Mouse (Mus musculus): ENCODE measurements around the gene Cd3e. TPM values are rescaled to one million over a fixed set of nuclear protein-coding genes. Genes with fewer than 3 reads are reported as not detected.
"Not testable (repeated sequence)": the region's sequence is repeated elsewhere in the genome, so short reads cannot be mapped to it uniquely, and the experiment has no call there.

Cd3e gene
- polyA plus RNA-seq, 1 experiment from 2014 or later: not detected

DNA sequence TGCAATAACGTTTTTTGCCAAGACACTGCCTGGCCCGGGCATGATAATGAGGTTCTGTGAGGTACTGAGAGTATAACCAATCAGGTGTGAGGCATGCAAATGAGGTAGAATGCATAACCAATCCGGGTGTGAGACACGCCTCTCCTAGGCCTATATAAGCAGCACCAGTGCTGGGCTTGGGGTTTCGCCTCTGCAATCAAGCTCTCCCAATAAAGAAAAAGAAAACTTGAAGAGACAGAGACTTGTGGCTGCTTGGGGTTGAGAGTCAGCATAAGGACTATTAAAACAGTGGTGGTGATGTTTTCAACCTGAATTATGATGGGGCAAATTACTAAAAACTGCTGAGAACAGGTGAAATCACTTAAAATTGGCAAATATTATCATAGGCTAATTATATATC, 41.7 kb downstream of the Cd3e start:
- H3K4me3 ChIP-seq (replicated peaks); H3K27me3 ChIP-seq; H3K9ac ChIP-seq (replicated peaks); H3K27ac ChIP-seq; H3K9me3 ChIP-seq; H3K4me2 ChIP-seq (replicated peaks); H3K36me3 ChIP-seq; ATAC-seq: not testable (repeated sequence)
- H3K4me1 ChIP-seq (replicated peaks): peaks cover 16% of the 10 kb centered on the region
- 91% methylated on average over 5 of the region's 5 CpGs for WGBS

DNA sequence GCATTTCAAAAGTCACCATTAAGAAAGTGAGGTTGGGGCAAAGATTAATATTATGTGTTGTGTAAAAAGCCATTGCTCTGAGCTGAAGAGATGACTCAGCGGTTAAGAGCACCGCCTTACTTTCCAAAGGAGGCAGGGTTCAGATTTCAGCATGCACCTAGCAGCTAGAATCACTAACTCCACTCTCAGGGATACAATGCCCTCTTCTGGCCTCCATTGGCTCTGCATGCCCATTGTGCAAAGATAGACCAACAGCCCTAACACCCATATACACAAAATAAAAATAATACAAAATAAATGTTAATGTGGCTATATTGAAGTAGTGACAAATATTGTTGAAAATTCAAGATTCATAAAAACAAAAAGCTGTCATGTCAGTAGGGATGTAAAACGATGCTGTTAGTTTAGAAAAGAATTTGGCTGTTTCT, 42.6 kb downstream of the Cd3e start:
- peaks cover 11% of the 10 kb centered on the region for H3K36me3 ChIP-seq
- ATAC-seq: no peak
- 23% methylated on average over 3 of the region's 3 CpGs for WGBS

DNA sequence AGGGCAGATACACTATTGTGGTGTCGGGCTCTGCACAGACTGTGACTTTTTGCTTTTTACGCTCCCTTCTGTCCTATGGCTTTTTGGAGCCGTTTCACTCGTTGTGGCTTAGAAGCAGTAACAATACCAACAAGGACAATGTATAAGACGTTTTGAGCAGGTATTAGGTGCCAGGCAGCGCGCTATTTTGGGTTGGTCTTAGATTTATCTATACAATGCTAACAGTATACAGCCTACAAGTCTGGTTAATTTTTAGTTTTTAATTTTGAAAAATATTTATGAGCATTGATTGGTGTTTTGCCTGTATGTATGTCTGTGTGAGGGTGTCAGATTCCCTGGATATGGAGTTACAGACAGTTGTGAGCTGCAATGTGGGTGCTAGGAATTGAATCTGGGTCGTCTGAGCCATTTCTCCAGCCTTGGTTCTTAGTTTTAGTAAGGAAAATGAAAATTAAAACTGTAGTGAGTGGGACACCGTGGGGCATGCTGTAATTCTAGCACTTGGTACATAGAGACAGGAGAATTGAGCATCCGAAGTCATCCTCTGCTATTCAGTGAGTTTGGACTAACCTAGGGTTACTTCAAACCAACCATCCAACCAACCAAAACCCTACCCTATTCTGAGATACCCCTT, 43.5 kb downstream of the Cd3e start:
- 12% methylated on average over 10 of the region's 10 CpGs for WGBS
- H3K4me3 ChIP-seq (replicated peaks): peak overlapping the region; percentile 69
- ATAC-seq: peak; percentile 13
- peak overlapping the region; percentile 61; the same call in 1 of the 2 replicates for H3K27ac ChIP-seq
- H3K9me3 ChIP-seq: no peaks in the 10 kb centered on the region
- H3K27me3 ChIP-seq: 0 out of 2 replicates have a peak, but pooled peaks cover 1% of the 10 kb centered on the region
- peak overlapping the region; percentile 94 for H3K4me2 ChIP-seq (replicated peaks)
- peaks cover 20% of the 10 kb centered on the region for H3K36me3 ChIP-seq
- peak overlapping the region; percentile 59 for H3K9ac ChIP-seq (replicated peaks)
- H3K4me1 ChIP-seq (replicated peaks): peaks cover 16% of the 10 kb centered on the region

More for the DNA sequence above, 42.6 kb downstream of the Cd3e start:
- Histone ChIP-seq H3K4me2 (replicated peaks) (no peak overlapping the region), H3K4me1 (replicated peaks) (peaks cover 16% of the 10 kb centered on the region), H3K4me3 (replicated peaks) (no peak overlapping the region), H3K9ac (replicated peaks) (no peak overlapping the region), H3K27me3 (0 out of 2 replicates have a peak, but pooled peaks cover 2% of the 10 kb centered on the region), H3K9me3 (no peaks in the 10 kb centered on the region), H3K27ac (no peak overlapping the region)

DNA sequence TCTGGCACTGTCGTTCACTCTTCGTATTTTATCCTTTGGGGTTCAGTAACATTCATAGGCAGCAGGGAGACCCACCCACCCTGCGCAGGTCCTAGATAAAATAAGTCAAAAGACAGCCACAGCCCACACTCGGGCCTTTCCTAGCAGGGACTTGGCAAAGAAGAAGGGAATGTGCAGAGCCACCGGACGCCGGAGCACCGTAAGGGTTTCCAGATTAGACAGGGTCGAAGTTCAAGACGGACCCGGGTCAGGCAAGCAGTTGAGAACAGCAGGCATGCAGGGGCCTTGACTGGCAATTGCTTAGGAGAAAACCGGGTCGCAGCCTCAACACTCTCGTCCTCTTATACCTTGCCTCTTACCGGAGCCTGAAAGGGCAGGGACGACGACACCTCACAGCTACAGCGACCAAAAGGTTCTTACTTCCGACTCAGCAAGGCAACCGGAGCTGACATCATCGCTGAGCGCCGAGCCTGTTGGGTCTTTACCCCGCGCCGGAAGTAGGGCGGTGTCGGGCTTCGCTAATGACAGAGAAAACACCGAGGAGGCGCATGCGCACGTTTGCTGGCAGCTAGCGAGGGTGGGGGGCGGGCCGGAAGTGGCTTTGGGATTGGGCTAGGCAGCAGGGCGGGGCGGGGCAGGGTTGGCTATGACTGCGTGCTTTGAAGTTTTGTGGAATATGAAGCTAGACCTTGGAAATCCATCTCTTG, 44.1 kb downstream of the Cd3e start, which contains the start of gene Ube4a:
TSS of gene Ube4a (minus strand) at position 475 of the 707 bp plus-strand sequence.
- peak within 1 kb of the TSS; percentile 61; the same call in 1 of the 2 replicates for H3K27ac ChIP-seq
- no peaks in the 10 kb centered on the region for H3K9me3 ChIP-seq
- ATAC-seq: peak; percentile 96
- peak within 1 kb of the TSS; percentile 69 for H3K4me3 ChIP-seq (replicated peaks)
- peak within 1 kb of the TSS; percentile 76 for H3K9ac ChIP-seq (replicated peaks)
- no peaks in the 10 kb centered on the region for H3K27me3 ChIP-seq
- peaks cover 24% of the 10 kb centered on the region for H3K36me3 ChIP-seq
- peaks cover 16% of the 10 kb centered on the region for H3K4me1 ChIP-seq (replicated peaks)
- WGBS: 1% methylated on average over 39 of the region's 39 CpGs
- peak within 1 kb of the TSS; percentile 94 for H3K4me2 ChIP-seq (replicated peaks)

DNA sequence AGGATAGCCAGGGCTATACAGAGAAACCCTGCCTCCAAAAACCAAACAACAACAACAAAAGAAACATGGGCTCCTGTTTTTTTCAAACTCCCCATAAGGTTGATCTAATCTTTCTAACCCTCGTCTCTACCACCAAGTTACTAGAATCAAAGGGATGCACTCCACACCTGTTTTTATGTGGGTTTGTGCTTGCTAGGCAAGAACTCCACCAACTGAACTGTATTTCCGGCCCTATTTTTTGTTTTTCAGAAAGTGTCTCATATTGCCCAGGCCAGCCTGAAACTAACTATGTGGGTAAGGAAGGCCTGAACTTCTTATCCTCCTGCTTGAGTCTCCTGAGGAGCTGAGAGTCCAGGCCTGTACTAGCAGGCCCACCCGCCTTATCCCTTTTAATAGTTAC, 55.0 kb downstream of the Cd3e start:
- Histone ChIP-seq H3K9ac (replicated peaks) (no peak overlapping the region), H3K27ac (no peak overlapping the region), H3K9me3 (no peaks in the 10 kb centered on the region), H3K27me3 (no peaks in the 10 kb centered on the region), H3K4me3 (replicated peaks) (no peak overlapping the region), H3K4me2 (replicated peaks) (no peak overlapping the region), H3K4me1 (replicated peaks) (no peaks in the 10 kb centered on the region), H3K36me3 (peaks cover 94% of the 10 kb centered on the region)
- ATAC-seq: no peak
- 95% methylated on average over 3 of the region's 3 CpGs for WGBS

Other genes starting within 250 kb of the Cd3e start
- gene Arcn1, start 241.8 kb downstream of the Cd3e start, polyA plus RNA-seq (2015; fragmentation: Nextera tagmentation; extraction: Ambion mirVana): 142 and 145 TPM in 2 replicates
- 171 and 183 TPM in 2 replicates for gene Ift46, start 241.7 kb downstream of the Cd3e start, polyA plus RNA-seq (2015; fragmentation: Nextera tagmentation; extraction: Ambion mirVana)
- 8.7 and 9.2 TPM in 2 replicates for gene Tmem25, start 210.3 kb downstream of the Cd3e start, polyA plus RNA-seq (2015; fragmentation: Nextera tagmentation; extraction: Ambion mirVana)
- not detected in 2 replicates for gene Ttc36, start 206.6 kb downstream of the Cd3e start, polyA plus RNA-seq (2015; fragmentation: Nextera tagmentation; extraction: Ambion mirVana)
- gene Kmt2a, start 128.3 kb downstream of the Cd3e start, polyA plus RNA-seq (2015; fragmentation: Nextera tagmentation; extraction: Ambion mirVana): 21.4 and 24.7 TPM in 2 replicates
- 725 and 775 TPM in 2 replicates for gene Atp5l, start 88.9 kb downstream of the Cd3e start, polyA plus RNA-seq (2015; fragmentation: Nextera tagmentation; extraction: Ambion mirVana)
- 36.9 and 39.5 TPM in 2 replicates for gene Ube4a, start 44.0 kb downstream of the Cd3e start, polyA plus RNA-seq (2015; fragmentation: Nextera tagmentation; extraction: Ambion mirVana)
- not detected in 2 replicates for gene Cd3g, start 29.2 kb downstream of the Cd3e start, polyA plus RNA-seq (2015; fragmentation: Nextera tagmentation; extraction: Ambion mirVana)
- not detected in 2 replicates for gene Cd3d, start 27.8 kb downstream of the Cd3e start, polyA plus RNA-seq (2015; fragmentation: Nextera tagmentation; extraction: Ambion mirVana)
- 0.30 and 0.36 TPM in 2 replicates for gene Mpzl2, start 30.2 kb upstream of the Cd3e start, polyA plus RNA-seq (2015; fragmentation: Nextera tagmentation; extraction: Ambion mirVana)
- 1.6 TPM in 2 replicates for gene Mpzl3, start 45.6 kb upstream of the Cd3e start, polyA plus RNA-seq (2015; fragmentation: Nextera tagmentation; extraction: Ambion mirVana)
- 0.27 and 0.51 TPM in 2 replicates for gene Jaml, start 69.6 kb upstream of the Cd3e start, polyA plus RNA-seq (2015; fragmentation: Nextera tagmentation; extraction: Ambion mirVana)
- gene Scn2b, start 108.2 kb upstream of the Cd3e start, polyA plus RNA-seq (2015; fragmentation: Nextera tagmentation; extraction: Ambion mirVana): 6.6 and 7.2 TPM in 2 replicates
- gene Scn4b, start 128.8 kb upstream of the Cd3e start, polyA plus RNA-seq (2015; fragmentation: Nextera tagmentation; extraction: Ambion mirVana): 0.13 and 0.17 TPM in 2 replicates
- gene BC049352, start 172.4 kb upstream of the Cd3e start, polyA plus RNA-seq (2015; fragmentation: Nextera tagmentation; extraction: Ambion mirVana): not detected in 2 replicates
- not detected in 2 replicates for gene Tmprss4, start 194.5 kb upstream of the Cd3e start, polyA plus RNA-seq (2015; fragmentation: Nextera tagmentation; extraction: Ambion mirVana)